Mouse (Mus musculus): ENCODE measurements at regions not wholly inside any gene's neighbourhood (a gene's known extent, or its start where the extent isn't known, plus 50 kb on each side); places are given as distances from the start of the nearest gene placed in this dataset.

DNA sequence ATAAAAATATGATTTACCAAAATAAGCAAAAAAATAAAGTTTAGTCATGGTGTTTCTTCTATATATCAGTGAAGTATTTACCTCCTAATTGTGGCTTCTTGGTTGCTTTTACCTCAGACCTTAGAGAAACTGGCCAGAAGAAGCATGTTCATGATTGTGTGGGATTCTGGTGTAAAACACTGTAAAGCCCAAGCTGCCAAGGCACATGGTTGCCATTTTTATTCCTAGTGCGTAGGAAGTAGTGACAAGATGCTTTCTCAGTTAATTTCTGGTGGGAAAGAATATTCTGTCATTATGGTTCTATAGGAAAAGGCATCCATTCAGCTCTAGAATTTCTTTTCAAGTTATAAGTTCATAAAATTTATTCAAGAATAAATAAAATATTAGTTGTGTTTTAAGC, 805.2 kb downstream of the Olfm4 start:
- DNase-seq: peak; percentile 16

- no peak for DNase-seq
Measured at GRCm38 (mm10) chr14:80799370-80799959, 815.6 kb downstream of the Olfm4 start.

- DNase-seq: no peak
Measured at GRCm38 (mm10) chr14:80830476-80830875, 846.6 kb downstream of the Olfm4 start.

DNA sequence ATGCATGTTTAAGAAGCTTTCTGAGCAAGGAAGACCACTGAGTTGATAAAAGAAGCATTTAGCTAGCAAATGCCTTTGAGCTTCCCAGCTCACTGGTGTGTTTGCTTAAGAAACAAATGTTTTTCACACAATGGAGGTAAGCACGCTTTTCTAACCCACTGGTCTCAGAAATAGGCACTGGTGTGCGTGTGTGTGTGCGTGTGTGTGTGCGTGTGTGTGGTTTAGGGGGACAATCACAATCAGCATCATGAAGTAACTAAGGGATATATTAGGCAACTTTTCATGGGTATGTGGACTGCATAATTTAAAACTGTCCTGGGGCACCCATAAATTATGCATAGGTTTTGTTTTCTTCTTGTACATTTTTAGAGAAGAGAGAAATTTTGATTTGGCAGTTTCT, 860.7 kb downstream of the Olfm4 start:
- no peak for DNase-seq

DNA sequence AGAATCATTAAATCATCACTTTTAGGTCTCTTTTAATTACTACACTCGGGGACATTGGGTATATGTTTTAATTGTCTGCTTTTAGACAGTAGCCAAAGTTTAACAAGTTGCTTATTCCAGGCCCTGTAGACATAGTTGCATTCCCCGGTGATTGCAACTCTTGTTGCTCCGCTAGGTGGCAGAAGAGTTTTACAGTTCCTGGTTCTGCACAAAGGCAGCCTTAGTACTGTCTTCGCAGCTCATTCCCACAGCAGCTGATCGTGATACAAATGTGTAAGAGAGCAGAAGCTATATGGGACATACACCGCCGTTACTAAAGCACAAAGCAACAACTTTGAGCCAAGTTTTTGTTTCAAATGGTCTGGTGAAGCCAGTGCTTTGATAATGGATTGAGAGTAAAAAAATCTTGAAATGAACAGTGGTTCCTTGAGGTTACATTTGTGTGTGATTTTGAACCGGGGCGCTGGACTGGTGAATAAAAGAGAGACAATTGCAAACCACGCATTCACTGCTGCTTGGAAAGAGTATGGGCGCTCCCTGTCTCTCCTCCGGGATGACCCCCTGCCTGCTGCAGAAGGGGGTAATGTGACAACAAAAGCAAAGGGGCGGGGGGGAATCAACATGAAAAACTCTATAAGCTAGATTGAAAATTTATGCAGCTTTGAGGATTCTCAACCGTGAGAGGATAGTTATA, 861.8 kb downstream of the Olfm4 start:
- DNase-seq: peak; percentile 83

DNA sequence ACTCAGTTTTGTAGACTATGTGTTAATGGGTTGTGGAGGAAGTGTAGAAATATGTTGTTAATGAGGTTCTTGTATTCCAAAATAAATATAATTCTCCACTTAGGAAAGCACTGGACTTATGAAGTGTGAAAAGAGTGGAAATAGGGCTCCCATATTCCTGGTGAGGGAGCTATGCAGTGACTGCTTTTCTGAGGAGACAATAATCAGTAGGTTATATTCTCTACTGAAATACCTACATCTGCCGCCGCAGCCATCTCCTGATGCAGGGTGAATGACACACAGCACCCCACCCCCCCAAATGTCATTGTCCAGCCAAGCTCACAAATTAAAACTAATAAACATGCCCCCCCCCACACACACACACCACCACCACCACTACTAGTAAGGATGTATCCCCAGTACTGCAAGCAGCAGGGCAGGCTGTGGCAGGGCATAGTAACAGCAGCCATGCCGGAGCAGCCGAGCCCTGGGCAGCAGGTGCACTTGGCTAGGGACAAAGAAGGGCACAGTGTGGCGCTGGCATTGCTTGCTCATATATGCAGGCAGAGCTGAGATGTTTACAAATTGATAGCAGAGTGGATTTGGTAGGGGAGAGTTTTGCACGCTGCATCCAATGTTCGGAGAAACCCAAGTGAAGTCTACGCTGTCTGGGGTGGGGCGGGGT, 862.7 kb downstream of the Olfm4 start:
- DNase-seq: no peak
